Mouse (Mus musculus): ENCODE measurements at regions not wholly inside any gene's neighbourhood (a gene's known extent, or its start where the extent isn't known, plus 50 kb on each side); places are given as distances from the start of the nearest gene placed in this dataset.
"Not testable (repeated sequence)": the region's sequence is repeated elsewhere in the genome, so short reads cannot be mapped to it uniquely, and the experiment has no call there.

GRCm38 (mm10) chr16:20975406-20975805 is 178.4 kb downstream of the Teddm3 start:
- no peaks in the 10 kb centered on the region for H3K27me3 ChIP-seq (replicated peaks; ENCODE audit: control insufficient read depth, insufficient read depth, low read length)
- ATAC-seq, result peak; percentile 74
- H3K9ac ChIP-seq (ENCODE audit: low read depth, low read length), result no peak overlapping the region
- no peaks in the 10 kb centered on the region for H3K36me3 ChIP-seq (ENCODE audit: control insufficient read depth, insufficient read depth, low read length)
- H3K9me3 ChIP-seq (ENCODE audit: control insufficient read depth, low read length), result no peaks in the 10 kb centered on the region
- no peak overlapping the region for H3K4me3 ChIP-seq (ENCODE audit: low read length)
- 30% methylated on average over 2 of the region's 2 CpGs for WGBS
- no peak overlapping the region for H3K27ac ChIP-seq (ENCODE audit: low read length)
- no peak overlapping the region for H3K4me2 ChIP-seq (ENCODE audit: low read depth, low read length)
- no peaks in the 10 kb centered on the region for H3K4me1 ChIP-seq (ENCODE audit: control insufficient read depth, insufficient read depth, low read length)

GRCm38 (mm10) chr16:20972442-20972841 is 181.4 kb downstream of the Teddm3 start:
- Histone ChIP-seq H3K4me2 (ENCODE audit: low read depth, low read length) (no peak overlapping the region), H3K36me3 (ENCODE audit: control insufficient read depth, insufficient read depth, low read length) (no peaks in the 10 kb centered on the region), H3K9me3 (ENCODE audit: control insufficient read depth, low read length) (no peaks in the 10 kb centered on the region), H3K27me3 (replicated peaks; ENCODE audit: control insufficient read depth, insufficient read depth, low read length) (no peaks in the 10 kb centered on the region), H3K27ac (ENCODE audit: low read length) (no peak overlapping the region), H3K9ac (ENCODE audit: low read depth, low read length) (no peak overlapping the region), H3K4me1 (ENCODE audit: control insufficient read depth, insufficient read depth, low read length) (no peaks in the 10 kb centered on the region), H3K4me3 (ENCODE audit: low read length) (no peak overlapping the region)
- no peak for ATAC-seq

GRCm38 (mm10) chr16:20958905-20959304 is 194.9 kb downstream of the Teddm3 start:
- no peaks in the 10 kb centered on the region for H3K27me3 ChIP-seq (replicated peaks; ENCODE audit: control insufficient read depth, insufficient read depth, low read length)
- peak; percentile 50 for ATAC-seq
- H3K9ac ChIP-seq (ENCODE audit: low read depth, low read length), result no peak overlapping the region
- no peaks in the 10 kb centered on the region for H3K4me1 ChIP-seq (ENCODE audit: control insufficient read depth, insufficient read depth, low read length)
- H3K4me3 ChIP-seq (ENCODE audit: low read length), result no peak overlapping the region
- H3K9me3 ChIP-seq (ENCODE audit: control insufficient read depth, low read length), result no peaks in the 10 kb centered on the region
- no peak overlapping the region for H3K27ac ChIP-seq (ENCODE audit: low read length)
- H3K4me2 ChIP-seq (ENCODE audit: low read depth, low read length), result peak overlapping the region; percentile 33; the same call in 1 of the 2 replicates
- WGBS, result 41% methylated on average over 10 of the region's 10 CpGs
- H3K36me3 ChIP-seq (ENCODE audit: control insufficient read depth, insufficient read depth, low read length), result no peaks in the 10 kb centered on the region

- WGBS, result 73% methylated on average over 1 of the region's 1 CpGs
- no peak overlapping the region for H3K4me2 ChIP-seq (ENCODE audit: low read depth, low read length)
These were observed 202.4 kb upstream of the Thpo start for GRCm38 (mm10) chr16:20936722-20937121.

GRCm38 (mm10) chr16:20934846-20935245 is 200.5 kb upstream of the Thpo start:
- ATAC-seq, result peak; percentile 56; the same call in 1 of the 2 replicates
- not testable (repeated sequence) for H3K4me1 ChIP-seq (ENCODE audit: control insufficient read depth, insufficient read depth, low read length); H3K27me3 ChIP-seq (replicated peaks; ENCODE audit: control insufficient read depth, insufficient read depth, low read length); H3K27ac ChIP-seq (ENCODE audit: low read length); H3K9ac ChIP-seq (ENCODE audit: low read depth, low read length); H3K4me2 ChIP-seq (ENCODE audit: low read depth, low read length); H3K9me3 ChIP-seq (ENCODE audit: control insufficient read depth, low read length); H3K36me3 ChIP-seq (ENCODE audit: control insufficient read depth, insufficient read depth, low read length); H3K4me3 ChIP-seq (ENCODE audit: low read length)

More at GRCm38 (mm10) chr16:20936722-20937121, 202.4 kb upstream of the Thpo start:
- Histone ChIP-seq H3K27me3 (replicated peaks; ENCODE audit: control insufficient read depth, insufficient read depth, low read length) (no peaks in the 10 kb centered on the region), H3K4me3 (ENCODE audit: low read length) (no peak overlapping the region), H3K4me1 (ENCODE audit: control insufficient read depth, insufficient read depth, low read length) (no peaks in the 10 kb centered on the region), H3K27ac (ENCODE audit: low read length) (no peak overlapping the region), H3K36me3 (ENCODE audit: control insufficient read depth, insufficient read depth, low read length) (no peaks in the 10 kb centered on the region), H3K9me3 (ENCODE audit: control insufficient read depth, low read length) (no peaks in the 10 kb centered on the region), H3K9ac (ENCODE audit: low read depth, low read length) (no peak overlapping the region)
- ATAC-seq, result no peak

- H3K4me3 ChIP-seq (ENCODE audit: low read length); H3K9ac ChIP-seq (ENCODE audit: low read depth, low read length); H3K27ac ChIP-seq (ENCODE audit: low read length); H3K36me3 ChIP-seq (ENCODE audit: control insufficient read depth, insufficient read depth, low read length); ATAC-seq; H3K4me1 ChIP-seq (ENCODE audit: control insufficient read depth, insufficient read depth, low read length); H3K4me2 ChIP-seq (ENCODE audit: low read depth, low read length); H3K27me3 ChIP-seq (replicated peaks; ENCODE audit: control insufficient read depth, insufficient read depth, low read length); H3K9me3 ChIP-seq (ENCODE audit: control insufficient read depth, low read length): not testable (repeated sequence)
- 65% methylated on average over 5 of the region's 5 CpGs for WGBS
These were observed 195.7 kb upstream of the Thpo start for GRCm38 (mm10) chr16:20930003-20930402.

GRCm38 (mm10) chr16:20925776-20926175 is 191.5 kb upstream of the Thpo start:
- H3K4me3 ChIP-seq (ENCODE audit: low read length); H3K4me2 ChIP-seq (ENCODE audit: low read depth, low read length): not testable (repeated sequence)

GRCm38 (mm10) chr16:20910864-20911263 is 176.6 kb upstream of the Thpo start:
- not testable (repeated sequence) for H3K4me3 ChIP-seq (ENCODE audit: low read length); H3K27me3 ChIP-seq (replicated peaks; ENCODE audit: control insufficient read depth, insufficient read depth, low read length); H3K4me2 ChIP-seq (ENCODE audit: low read depth, low read length); H3K4me1 ChIP-seq (ENCODE audit: control insufficient read depth, insufficient read depth, low read length); H3K36me3 ChIP-seq (ENCODE audit: control insufficient read depth, insufficient read depth, low read length); H3K27ac ChIP-seq (ENCODE audit: low read length); H3K9ac ChIP-seq (ENCODE audit: low read depth, low read length); H3K9me3 ChIP-seq (ENCODE audit: control insufficient read depth, low read length)
- 72% methylated on average over 3 of the region's 3 CpGs for WGBS
- ATAC-seq, result peak; percentile 13; the same call in 1 of the 2 replicates

More at GRCm38 (mm10) chr16:20925776-20926175, 191.5 kb upstream of the Thpo start:
- not testable (repeated sequence) for H3K9me3 ChIP-seq (ENCODE audit: control insufficient read depth, low read length); H3K4me1 ChIP-seq (ENCODE audit: control insufficient read depth, insufficient read depth, low read length); H3K9ac ChIP-seq (ENCODE audit: low read depth, low read length); H3K27me3 ChIP-seq (replicated peaks; ENCODE audit: control insufficient read depth, insufficient read depth, low read length); ATAC-seq; H3K27ac ChIP-seq (ENCODE audit: low read length); H3K36me3 ChIP-seq (ENCODE audit: control insufficient read depth, insufficient read depth, low read length)

- peak; percentile 90 for ATAC-seq
These were observed 174.4 kb upstream of the Thpo start for GRCm38 (mm10) chr16:20908467-20909351.

GRCm38 (mm10) chr16:20895734-20896133 is 161.4 kb upstream of the Thpo start:
- ATAC-seq, result no peak
- H3K27ac ChIP-seq (ENCODE audit: low read length), result no peak overlapping the region
- H3K36me3 ChIP-seq (ENCODE audit: control insufficient read depth, insufficient read depth, low read length), result no peaks in the 10 kb centered on the region
- WGBS, result 46% methylated on average over 2 of the region's 2 CpGs
- no peaks in the 10 kb centered on the region for H3K27me3 ChIP-seq (replicated peaks; ENCODE audit: control insufficient read depth, insufficient read depth, low read length)
- no peak overlapping the region for H3K4me3 ChIP-seq (ENCODE audit: low read length)
- no peak overlapping the region for H3K9ac ChIP-seq (ENCODE audit: low read depth, low read length)
- no peak overlapping the region for H3K4me2 ChIP-seq (ENCODE audit: low read depth, low read length)
- H3K9me3 ChIP-seq (ENCODE audit: control insufficient read depth, low read length), result no peaks in the 10 kb centered on the region
- H3K4me1 ChIP-seq (ENCODE audit: control insufficient read depth, insufficient read depth, low read length), result no peaks in the 10 kb centered on the region

More at GRCm38 (mm10) chr16:20908467-20909351, 174.4 kb upstream of the Thpo start:
- not testable (repeated sequence) for H3K36me3 ChIP-seq (ENCODE audit: control insufficient read depth, insufficient read depth, low read length); H3K9me3 ChIP-seq (ENCODE audit: control insufficient read depth, low read length); H3K27ac ChIP-seq (ENCODE audit: low read length); H3K4me1 ChIP-seq (ENCODE audit: control insufficient read depth, insufficient read depth, low read length); H3K27me3 ChIP-seq (replicated peaks; ENCODE audit: control insufficient read depth, insufficient read depth, low read length)
- Histone ChIP-seq H3K4me3 (ENCODE audit: low read length) (peak overlapping the region; percentile 29), H3K4me2 (ENCODE audit: low read depth, low read length) (peak overlapping the region; percentile 43), H3K9ac (ENCODE audit: low read depth, low read length) (peak overlapping the region; percentile 43; the same call in 1 of the 2 replicates)
- 28% methylated on average over 16 of the region's 18 CpGs for WGBS
